Mouse (Mus musculus): ENCODE data around the gene Cnga3. TPM values are rescaled to one million over a fixed set of nuclear protein-coding genes. Genes with fewer than 3 reads are reported as not detected.

The Cnga3 gene
- polyA plus RNA-seq, 1 experiment from 2014 or later = not detected

- Histone ChIP-seq H3K9me3 (replicated peaks; ENCODE audit: control insufficient read depth, low read length) (no peaks in the 10 kb centered on the region), H3K9ac (ENCODE audit: low read length) (no peak overlapping the region), H3K4me1 (ENCODE audit: control insufficient read depth, insufficient read depth, low read length) (no peaks in the 10 kb centered on the region), H3K27ac (ENCODE audit: low read length) (no peak overlapping the region), H3K4me3 (ENCODE audit: low read length) (no peak overlapping the region), H3K4me2 (ENCODE audit: low read depth, low read length) (no peak overlapping the region), H3K27me3 (ENCODE audit: control insufficient read depth, insufficient read depth, low read length) (no peaks in the 10 kb centered on the region), H3K36me3 (ENCODE audit: control insufficient read depth, insufficient read depth) (no peaks in the 10 kb centered on the region)
- no peak for ATAC-seq (replicated peaks; ENCODE audit: extremely low read depth, insufficient read depth, low FRiP score)
- 78% methylated on average over 2 of the region's 2 CpGs for WGBS
Measured at GRCm38 (mm10) chr1:37246476-37246875, 32.2 kb downstream of the Cnga3 start.

- no peak overlapping the region for H3K4me3 ChIP-seq (ENCODE audit: low read length)
- no peaks in the 10 kb centered on the region for H3K36me3 ChIP-seq (ENCODE audit: control insufficient read depth, insufficient read depth)
- H3K27me3 ChIP-seq (ENCODE audit: control insufficient read depth, insufficient read depth, low read length) = no peaks in the 10 kb centered on the region
- no peak overlapping the region for H3K4me2 ChIP-seq (ENCODE audit: low read depth, low read length)
- H3K27ac ChIP-seq (ENCODE audit: low read length) = no peak overlapping the region
- no peaks in the 10 kb centered on the region for H3K9me3 ChIP-seq (replicated peaks; ENCODE audit: control insufficient read depth, low read length)
- no peak for ATAC-seq (replicated peaks; ENCODE audit: extremely low read depth, insufficient read depth, low FRiP score)
- H3K9ac ChIP-seq (ENCODE audit: low read length) = no peak overlapping the region
- no peaks in the 10 kb centered on the region for H3K4me1 ChIP-seq (ENCODE audit: control insufficient read depth, insufficient read depth, low read length)
- 41% methylated on average over 2 of the region's 2 CpGs for WGBS
Measured at GRCm38 (mm10) chr1:37248406-37248805, 34.2 kb downstream of the Cnga3 start.

GRCm38 (mm10) chr1:37250643-37251310 is 36.5 kb downstream of the Cnga3 start:
- no peak for ATAC-seq (replicated peaks; ENCODE audit: extremely low read depth, insufficient read depth, low FRiP score)
- Histone ChIP-seq H3K27ac (ENCODE audit: low read length) (no peak overlapping the region), H3K36me3 (ENCODE audit: control insufficient read depth, insufficient read depth) (no peaks in the 10 kb centered on the region), H3K27me3 (ENCODE audit: control insufficient read depth, insufficient read depth, low read length) (no peaks in the 10 kb centered on the region), H3K9me3 (replicated peaks; ENCODE audit: control insufficient read depth, low read length) (no peaks in the 10 kb centered on the region), H3K4me1 (ENCODE audit: control insufficient read depth, insufficient read depth, low read length) (no peaks in the 10 kb centered on the region), H3K9ac (ENCODE audit: low read length) (no peak overlapping the region), H3K4me2 (ENCODE audit: low read depth, low read length) (no peak overlapping the region), H3K4me3 (ENCODE audit: low read length) (no peak overlapping the region)
- WGBS = 32% methylated on average over 5 of the region's 5 CpGs

- no peak for ATAC-seq (replicated peaks; ENCODE audit: extremely low read depth, insufficient read depth, low FRiP score)
- Histone ChIP-seq H3K4me1 (ENCODE audit: control insufficient read depth, insufficient read depth, low read length) (no peaks in the 10 kb centered on the region), H3K9ac (ENCODE audit: low read length) (no peak overlapping the region), H3K27ac (ENCODE audit: low read length) (no peak overlapping the region), H3K27me3 (ENCODE audit: control insufficient read depth, insufficient read depth, low read length) (no peaks in the 10 kb centered on the region), H3K36me3 (ENCODE audit: control insufficient read depth, insufficient read depth) (no peaks in the 10 kb centered on the region), H3K4me3 (ENCODE audit: low read length) (no peak overlapping the region), H3K4me2 (ENCODE audit: low read depth, low read length) (no peak overlapping the region), H3K9me3 (replicated peaks; ENCODE audit: control insufficient read depth, low read length) (peaks cover 2% of the 10 kb centered on the region; the same call in 1 of the 2 replicates)
- 90% methylated on average over 2 of the region's 2 CpGs for WGBS
Measured at GRCm38 (mm10) chr1:37258443-37258842, 44.2 kb downstream of the Cnga3 start.

- peak; percentile 23; the same call in 1 of the 2 replicates for ATAC-seq (replicated peaks; ENCODE audit: extremely low read depth, insufficient read depth, low FRiP score)
- Histone ChIP-seq H3K27me3 (ENCODE audit: control insufficient read depth, insufficient read depth, low read length) (no peaks in the 10 kb centered on the region), H3K36me3 (ENCODE audit: control insufficient read depth, insufficient read depth) (no peaks in the 10 kb centered on the region), H3K27ac (ENCODE audit: low read length) (no peak overlapping the region), H3K4me3 (ENCODE audit: low read length) (no peak overlapping the region), H3K4me1 (ENCODE audit: control insufficient read depth, insufficient read depth, low read length) (no peaks in the 10 kb centered on the region), H3K4me2 (ENCODE audit: low read depth, low read length) (no peak overlapping the region), H3K9ac (ENCODE audit: low read length) (no peak overlapping the region), H3K9me3 (replicated peaks; ENCODE audit: control insufficient read depth, low read length) (0 out of 2 replicates have a peak, but pooled peaks cover 2% of the 10 kb centered on the region)
- 6% methylated on average over 7 of the region's 7 CpGs for WGBS
Measured at GRCm38 (mm10) chr1:37272464-37272863, 58.2 kb downstream of the Cnga3 start.

- no peak for ATAC-seq (replicated peaks; ENCODE audit: extremely low read depth, insufficient read depth, low FRiP score)
- H3K4me1 ChIP-seq (ENCODE audit: control insufficient read depth, insufficient read depth, low read length) = no peaks in the 10 kb centered on the region
Measured at GRCm38 (mm10) chr1:37286556-37286955, 72.3 kb downstream of the Cnga3 start.

GRCm38 (mm10) chr1:37287748-37288147 is 73.5 kb downstream of the Cnga3 start:
- Histone ChIP-seq H3K27ac (ENCODE audit: low read length) (no peak overlapping the region), H3K27me3 (ENCODE audit: control insufficient read depth, insufficient read depth, low read length) (no peaks in the 10 kb centered on the region), H3K4me3 (ENCODE audit: low read length) (no peak overlapping the region), H3K36me3 (ENCODE audit: control insufficient read depth, insufficient read depth) (no peaks in the 10 kb centered on the region), H3K4me1 (ENCODE audit: control insufficient read depth, insufficient read depth, low read length) (no peaks in the 10 kb centered on the region), H3K9me3 (replicated peaks; ENCODE audit: control insufficient read depth, low read length) (peaks cover 6% of the 10 kb centered on the region), H3K4me2 (ENCODE audit: low read depth, low read length) (no peak overlapping the region), H3K9ac (ENCODE audit: low read length) (no peak overlapping the region)
- no peak for ATAC-seq (replicated peaks; ENCODE audit: extremely low read depth, insufficient read depth, low FRiP score)
- 74% methylated on average over 1 of the region's 1 CpGs for WGBS

More at GRCm38 (mm10) chr1:37286556-37286955, 72.3 kb downstream of the Cnga3 start:
- no peak overlapping the region for H3K4me3 ChIP-seq (ENCODE audit: low read length)
- no peaks in the 10 kb centered on the region for H3K27me3 ChIP-seq (ENCODE audit: control insufficient read depth, insufficient read depth, low read length)
- H3K9me3 ChIP-seq (replicated peaks; ENCODE audit: control insufficient read depth, low read length) = peaks cover 6% of the 10 kb centered on the region
- no peak overlapping the region for H3K4me2 ChIP-seq (ENCODE audit: low read depth, low read length)
- no peak overlapping the region for H3K9ac ChIP-seq (ENCODE audit: low read length)
- WGBS = 65% methylated on average over 7 of the region's 7 CpGs
- no peak overlapping the region for H3K27ac ChIP-seq (ENCODE audit: low read length)
- H3K36me3 ChIP-seq (ENCODE audit: control insufficient read depth, insufficient read depth) = no peaks in the 10 kb centered on the region

GRCm38 (mm10) chr1:37288181-37288935 is 74.1 kb downstream of the Cnga3 start:
- Histone ChIP-seq H3K4me3 (ENCODE audit: low read length) (no peak overlapping the region), H3K27ac (ENCODE audit: low read length) (no peak overlapping the region), H3K9me3 (replicated peaks; ENCODE audit: control insufficient read depth, low read length) (peaks cover 6% of the 10 kb centered on the region), H3K4me1 (ENCODE audit: control insufficient read depth, insufficient read depth, low read length) (no peaks in the 10 kb centered on the region), H3K9ac (ENCODE audit: low read length) (no peak overlapping the region), H3K36me3 (ENCODE audit: control insufficient read depth, insufficient read depth) (no peaks in the 10 kb centered on the region), H3K27me3 (ENCODE audit: control insufficient read depth, insufficient read depth, low read length) (no peaks in the 10 kb centered on the region), H3K4me2 (ENCODE audit: low read depth, low read length) (no peak overlapping the region)
- no peak for ATAC-seq (replicated peaks; ENCODE audit: extremely low read depth, insufficient read depth, low FRiP score)
- WGBS = 71% methylated on average over 11 of the region's 11 CpGs

GRCm38 (mm10) chr1:37288941-37289340 is 74.7 kb downstream of the Cnga3 start:
- H3K4me1 ChIP-seq (ENCODE audit: control insufficient read depth, insufficient read depth, low read length) = no peaks in the 10 kb centered on the region
- H3K4me2 ChIP-seq (ENCODE audit: low read depth, low read length) = no peak overlapping the region
- no peak overlapping the region for H3K4me3 ChIP-seq (ENCODE audit: low read length)
- no peak overlapping the region for H3K9ac ChIP-seq (ENCODE audit: low read length)
- H3K27ac ChIP-seq (ENCODE audit: low read length) = no peak overlapping the region
- no peaks in the 10 kb centered on the region for H3K27me3 ChIP-seq (ENCODE audit: control insufficient read depth, insufficient read depth, low read length)
- 80% methylated on average over 7 of the region's 7 CpGs for WGBS
- peaks cover under 1% of the 10 kb centered on the region; the same call in 1 of the 2 replicates for H3K9me3 ChIP-seq (replicated peaks; ENCODE audit: control insufficient read depth, low read length)
- ATAC-seq (replicated peaks; ENCODE audit: extremely low read depth, insufficient read depth, low FRiP score) = no peak
- no peaks in the 10 kb centered on the region for H3K36me3 ChIP-seq (ENCODE audit: control insufficient read depth, insufficient read depth)
